Mouse (Mus musculus) forebrain, embryonic 14.5 days (tissue): ENCODE measurements around the gene H2-Aa. TPM values are rescaled to one million over a fixed set of nuclear protein-coding genes. Genes with fewer than 3 reads are reported as not detected.
A peak's percentile ranks its signal among the peaks of the same experiment; 100 is the strongest.

Experiments
- ATAC-seq: fragments of 200-750 bp; cut with Nextera tagmentation; 2 replicates; pipeline ENCODE4 v1.8.0; 2017; ENCODE audit warnings: mild to moderate bottlenecking, moderate library complexity
- DNase-seq: peaks from one replicate; pipeline ENCODE4 v3.0.0-alpha.2; 2015; ENCODE audit warnings: low spot score
- H3K27ac ChIP-seq: fragments of 300-500 bp; sonication (generic); 2 replicates; pipeline ENCODE4 v1.5.1; 2014; ENCODE audit warnings: low read depth, mild to moderate bottlenecking, control low read depth, low read length, moderate library complexity
- H3K27me3 ChIP-seq: fragments of 300-500 bp; sonication (generic); replicated peaks from 2 replicates; pipeline ENCODE4 v1.6.1; 2014; ENCODE audit warnings: low read length, control low read depth, mixed read lengths; ENCODE audit not compliant: control insufficient read depth, insufficient read depth
- H3K36me3 ChIP-seq: fragments of 300-500 bp; sonication (generic); 2 replicates; pipeline ENCODE4 v1.6.1; 2014; ENCODE audit warnings: low read length, control low read depth; ENCODE audit not compliant: control insufficient read depth, insufficient read depth
- H3K4me1 ChIP-seq: fragments of 300-500 bp; sonication (generic); 2 replicates; pipeline ENCODE4 v1.6.1; 2014; ENCODE audit warnings: antibody characterized with exemption, low read length, control low read depth; ENCODE audit not compliant: control insufficient read depth, insufficient read depth
- H3K4me2 ChIP-seq: fragments of 300-500 bp; sonication (generic); 2 replicates; pipeline ENCODE4 v1.6.1; 2014; ENCODE audit warnings: mild to moderate bottlenecking, control low read depth, low read length
- H3K4me3 ChIP-seq: fragments of 300-500 bp; sonication (generic); 2 replicates; pipeline ENCODE4 v1.5.1; 2014; ENCODE audit warnings: low read depth, low read length, control low read depth
- H3K9ac ChIP-seq: fragments of 300-500 bp; sonication (generic); 2 replicates; pipeline ENCODE4 v1.6.1; 2014; ENCODE audit warnings: mild to moderate bottlenecking, low read length, control low read depth, moderate library complexity
- H3K9me3 ChIP-seq: fragments of 300-500 bp; sonication (generic); replicated peaks from 2 replicates; pipeline ENCODE4 v1.6.1; 2016; ENCODE audit warnings: low read length, control low read depth, mixed read lengths; ENCODE audit not compliant: control insufficient read depth
- WGBS: fragments of 180-500 bp; shearing (Covaris S2); extraction: QIAGEN DNeasy Blood & Tissue Kit; methylation state at CpG from one replicate; pipeline ENCODE4 v1.1.7; 2014; 5-methylcytosine and 5-hydroxymethylcytosine counted together
- polyA plus RNA-seq: library from polyadenylated mRNA; unstranded; fragments of >200 nt; fragmentation: Nextera tagmentation; extraction: Ambion mirVana; gene quantifications from 2 replicates; pipeline ENCODE4 v1.2.1, GENCODE M21; 2014

The H2-Aa gene
- polyA plus RNA-seq, 1 experiment from 2014 or later: 0.25 TPM

DNA sequence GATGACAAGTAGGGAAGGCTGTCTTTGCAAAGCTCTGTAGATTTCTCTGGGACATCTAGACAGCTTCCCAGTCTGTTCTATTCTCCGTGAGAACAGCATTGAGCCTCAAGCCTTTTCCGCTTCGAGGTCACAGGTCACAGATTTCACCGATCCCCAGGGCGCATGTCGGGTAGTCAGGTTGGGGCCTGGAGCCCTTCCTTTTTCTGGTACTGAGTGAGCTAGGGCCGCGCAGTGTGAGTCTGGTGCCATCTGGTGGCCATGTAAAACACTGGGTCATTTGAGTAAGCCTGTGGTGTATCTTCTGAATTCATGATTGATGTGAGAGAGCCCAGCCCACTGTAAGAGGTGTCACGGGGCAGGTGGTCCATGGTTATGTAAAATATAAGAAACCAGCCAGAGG, 52.7 kb downstream of the H2-Aa start:
- H3K4me2 ChIP-seq: no peak overlapping the region
- no peaks in the 10 kb centered on the region for H3K9me3 ChIP-seq
- DNase-seq: peak; percentile 58
- H3K27ac ChIP-seq: no peak overlapping the region
- no peak overlapping the region for H3K4me3 ChIP-seq
- 46% methylated on average over 9 of the region's 9 CpGs for WGBS
- no peaks in the 10 kb centered on the region for H3K36me3 ChIP-seq
- H3K27me3 ChIP-seq: no peaks in the 10 kb centered on the region
- H3K4me1 ChIP-seq: no peaks in the 10 kb centered on the region
- 0 out of 2 replicates have a peak, but pooled peaks have one; percentile 54 for ATAC-seq
- H3K9ac ChIP-seq: no peak overlapping the region

Other genes with a start within 250 kb of the H2-Aa start
- gene Col11a2, start 248.4 kb downstream of the H2-Aa start, polyA plus RNA-seq: 0.95 and 1.6 TPM in 2 replicates
- 0.22 TPM in 1 of 2 replicates, not detected in the other for gene H2-Oa, start 195.5 kb downstream of the H2-Aa start, polyA plus RNA-seq
- 11.0 and 11.6 TPM in 2 replicates for gene H2-DMa, start 168.3 kb downstream of the H2-Aa start, polyA plus RNA-seq
- gene Brd2, start 165.2 kb downstream of the H2-Aa start, polyA plus RNA-seq: 118 and 137 TPM in 2 replicates
- gene H2-DMb2, start 144.5 kb downstream of the H2-Aa start, polyA plus RNA-seq: 0.18 and 0.36 TPM in 2 replicates
- 0.66 and 1.2 TPM in 2 replicates for gene H2-DMb1, start 134.8 kb downstream of the H2-Aa start, polyA plus RNA-seq
- 1.1 and 1.2 TPM in 2 replicates for gene Tap1, start 100.3 kb downstream of the H2-Aa start, polyA plus RNA-seq
- gene Psmb9, start 100.1 kb downstream of the H2-Aa start, polyA plus RNA-seq: 0.58 and 1.0 TPM in 2 replicates
- gene Psmb8, start 90.1 kb downstream of the H2-Aa start, polyA plus RNA-seq: 1.8 and 2.7 TPM in 2 replicates
- gene Tap2, start 84.3 kb downstream of the H2-Aa start, polyA plus RNA-seq: 0.28 and 0.61 TPM in 2 replicates
- gene H2-Ob, start 48.9 kb downstream of the H2-Aa start, polyA plus RNA-seq: 0.18 TPM in 1 of 2 replicates, not detected in the other
- gene H2-Ab1, start 30.1 kb downstream of the H2-Aa start, polyA plus RNA-seq: 1.4 and 2.1 TPM in 2 replicates
- gene H2-Eb1, start 18.0 kb upstream of the H2-Aa start, polyA plus RNA-seq: 0.85 and 1.4 TPM in 2 replicates
- gene H2-Eb2, start 37.8 kb upstream of the H2-Aa start, polyA plus RNA-seq: not detected in 2 replicates
- not detected in 2 replicates for gene Btnl2, start 67.0 kb upstream of the H2-Aa start, polyA plus RNA-seq
- gene Btnl1, start 89.3 kb upstream of the H2-Aa start, polyA plus RNA-seq: not detected in 2 replicates
- 3.7 and 4.2 TPM in 2 replicates for gene BC051142, start 111.0 kb upstream of the H2-Aa start, polyA plus RNA-seq
- gene Btnl4, start 189.5 kb upstream of the H2-Aa start, polyA plus RNA-seq: not detected in 2 replicates
- not detected in 2 replicates for gene Btnl6, start 229.5 kb upstream of the H2-Aa start, polyA plus RNA-seq